Mouse (Mus musculus): ENCODE measurements around the gene 9530068E07Rik. TPM values are rescaled to one million over a fixed set of nuclear protein-coding genes. Genes with fewer than 3 reads are reported as not detected.
A peak's percentile ranks its signal among the peaks of the same experiment; 100 is the strongest.

9530068E07Rik gene
- polyA plus RNA-seq, 1 experiment, result 8.4 TPM

- H3K27me3 ChIP-seq (ENCODE audit: control insufficient read depth), result no peaks in the 10 kb centered on the region
- no peaks in the 10 kb centered on the region for H3K9me3 ChIP-seq (ENCODE audit: control insufficient read depth, low read length)
- H3K36me3 ChIP-seq (ENCODE audit: control insufficient read depth), result no peaks in the 10 kb centered on the region
- H3K4me1 ChIP-seq (ENCODE audit: control insufficient read depth), result peaks cover 43% of the 10 kb centered on the region
- H3K4me3 ChIP-seq (replicated peaks), result no peak overlapping the region
- no peak for TF ChIP-seq GATA1 (IDR thresholded peaks at IDR 0.05; ENCODE audit: low read length)
- TF ChIP-seq TAL1 (IDR thresholded peaks at IDR 0.05; ENCODE audit: low read length), result no peak
Measured at GRCm38 (mm10) chr11:52358520-52358919, 37.7 kb upstream of the 9530068E07Rik start.

- Histone ChIP-seq H3K4me1 (ENCODE audit: control insufficient read depth) (peaks cover 55% of the 10 kb centered on the region), H3K4me3 (replicated peaks) (peak overlapping the region; percentile 86), H3K9me3 (ENCODE audit: control insufficient read depth, low read length) (no peaks in the 10 kb centered on the region), H3K27me3 (ENCODE audit: control insufficient read depth) (no peaks in the 10 kb centered on the region), H3K36me3 (ENCODE audit: control insufficient read depth) (peaks cover 5% of the 10 kb centered on the region)
- TF ChIP-seq TAL1 (IDR thresholded peaks at IDR 0.05; ENCODE audit: low read length) (no peak), GATA1 (IDR thresholded peaks at IDR 0.05; ENCODE audit: low read length) (no peak)
Measured at GRCm38 (mm10) chr11:52359686-52360470, 36.4 kb upstream of the 9530068E07Rik start.

GRCm38 (mm10) chr11:52360471-52361277, 35.6 kb upstream of the 9530068E07Rik start, which contains the start of gene Vdac1:
Gene Vdac1, plus strand, starts transcription at chr11:52360860.
- Histone ChIP-seq H3K27me3 (ENCODE audit: control insufficient read depth) (no peaks in the 10 kb centered on the region), H3K9me3 (ENCODE audit: control insufficient read depth, low read length) (no peaks in the 10 kb centered on the region), H3K4me1 (ENCODE audit: control insufficient read depth) (peaks cover 61% of the 10 kb centered on the region), H3K36me3 (ENCODE audit: control insufficient read depth) (peaks cover 5% of the 10 kb centered on the region), H3K4me3 (replicated peaks) (peak within 1 kb of the TSS; percentile 86)
- TF ChIP-seq GATA1 (IDR thresholded peaks at IDR 0.05; ENCODE audit: low read length) (no peak), TAL1 (IDR thresholded peaks at IDR 0.05; ENCODE audit: low read length) (no peak)

- Histone ChIP-seq H3K4me1 (ENCODE audit: control insufficient read depth) (peaks cover 69% of the 10 kb centered on the region), H3K9me3 (ENCODE audit: control insufficient read depth, low read length) (no peaks in the 10 kb centered on the region), H3K27me3 (ENCODE audit: control insufficient read depth) (no peaks in the 10 kb centered on the region), H3K36me3 (ENCODE audit: control insufficient read depth) (peaks cover 5% of the 10 kb centered on the region), H3K4me3 (replicated peaks) (peak overlapping the region; percentile 86)
- TF ChIP-seq GATA1 (IDR thresholded peaks at IDR 0.05; ENCODE audit: low read length) (no peak), TAL1 (IDR thresholded peaks at IDR 0.05; ENCODE audit: low read length) (no peak)
Measured at GRCm38 (mm10) chr11:52361287-52361921, 34.8 kb upstream of the 9530068E07Rik start.

GRCm38 (mm10) chr11:52364376-52364775, 31.9 kb upstream of the 9530068E07Rik start:
- Histone ChIP-seq H3K9me3 (ENCODE audit: control insufficient read depth, low read length) (no peaks in the 10 kb centered on the region), H3K36me3 (ENCODE audit: control insufficient read depth) (peaks cover 5% of the 10 kb centered on the region), H3K4me1 (ENCODE audit: control insufficient read depth) (peaks cover 75% of the 10 kb centered on the region), H3K27me3 (ENCODE audit: control insufficient read depth) (no peaks in the 10 kb centered on the region), H3K4me3 (replicated peaks) (no peak overlapping the region)
- TF ChIP-seq TAL1 (IDR thresholded peaks at IDR 0.05; ENCODE audit: low read length), result no peak
- TF ChIP-seq GATA1 (IDR thresholded peaks at IDR 0.05; ENCODE audit: low read length), result no peak

GRCm38 (mm10) chr11:52365143-52365542, 31.1 kb upstream of the 9530068E07Rik start:
- Histone ChIP-seq H3K9me3 (ENCODE audit: control insufficient read depth, low read length) (no peaks in the 10 kb centered on the region), H3K36me3 (ENCODE audit: control insufficient read depth) (peaks cover 5% of the 10 kb centered on the region), H3K4me1 (ENCODE audit: control insufficient read depth) (peaks cover 68% of the 10 kb centered on the region), H3K4me3 (replicated peaks) (no peak overlapping the region), H3K27me3 (ENCODE audit: control insufficient read depth) (no peaks in the 10 kb centered on the region)
- TF ChIP-seq GATA1 (IDR thresholded peaks at IDR 0.05; ENCODE audit: low read length) (no peak), TAL1 (IDR thresholded peaks at IDR 0.05; ENCODE audit: low read length) (no peak)

GRCm38 (mm10) chr11:52366358-52366757, 29.9 kb upstream of the 9530068E07Rik start:
- Histone ChIP-seq H3K4me3 (replicated peaks) (no peak overlapping the region), H3K4me1 (ENCODE audit: control insufficient read depth) (peaks cover 61% of the 10 kb centered on the region), H3K36me3 (ENCODE audit: control insufficient read depth) (peaks cover 5% of the 10 kb centered on the region), H3K9me3 (ENCODE audit: control insufficient read depth, low read length) (no peaks in the 10 kb centered on the region), H3K27me3 (ENCODE audit: control insufficient read depth) (no peaks in the 10 kb centered on the region)
- TF ChIP-seq TAL1 (IDR thresholded peaks at IDR 0.05; ENCODE audit: low read length) (no peak), GATA1 (IDR thresholded peaks at IDR 0.05; ENCODE audit: low read length) (no peak)

- Histone ChIP-seq H3K27me3 (ENCODE audit: control insufficient read depth) (no peaks in the 10 kb centered on the region), H3K36me3 (ENCODE audit: control insufficient read depth) (peaks cover 7% of the 10 kb centered on the region), H3K9me3 (ENCODE audit: control insufficient read depth, low read length) (no peaks in the 10 kb centered on the region), H3K4me3 (replicated peaks) (no peak overlapping the region), H3K4me1 (ENCODE audit: control insufficient read depth) (peaks cover 46% of the 10 kb centered on the region)
- no peak for TF ChIP-seq TAL1 (IDR thresholded peaks at IDR 0.05; ENCODE audit: low read length)
- TF ChIP-seq GATA1 (IDR thresholded peaks at IDR 0.05; ENCODE audit: low read length), result no peak
Measured at GRCm38 (mm10) chr11:52368176-52368985, 27.8 kb upstream of the 9530068E07Rik start.

Measured in erythroblast, embryonic 14.5 days (primary cell).